Mouse (Mus musculus): ENCODE results near the gene ccdc198. TPM values are rescaled to one million over a fixed set of nuclear protein-coding genes. Genes with fewer than 3 reads are reported as not detected.

ccdc198 gene
- total and polyA plus RNA-seq, 2 experiments from 2014 or later: 0.18 TPM; not detected in 1

GRCm38 (mm10) chr14:49277642-49278041 is 32.4 kb upstream of the ccdc198 start:
- no peak overlapping the region for H3K9ac ChIP-seq (replicated peaks; ENCODE audit: low read length)
- no peak overlapping the region for H3K27ac ChIP-seq
- H3K9me3 ChIP-seq (ENCODE audit: low read length): no peaks in the 10 kb centered on the region
- ATAC-seq (no peak), DNase-seq (ENCODE audit: low spot score) (no peak)
- H3K4me1 ChIP-seq (ENCODE audit: insufficient read depth, low read length): no peaks in the 10 kb centered on the region
- no peaks in the 10 kb centered on the region for H3K36me3 ChIP-seq (ENCODE audit: insufficient read depth, low read length)
- H3K4me3 ChIP-seq (ENCODE audit: low read length): no peak overlapping the region
- H3K27me3 ChIP-seq (ENCODE audit: insufficient read depth, low read length): no peaks in the 10 kb centered on the region
- WGBS: 73% methylated on average over 3 of the region's 3 CpGs
- H3K4me2 ChIP-seq (ENCODE audit: low read depth, low read length): no peak overlapping the region
- TF ChIP-seq CTCF (IDR thresholded peaks at IDR 0.05; ENCODE audit: low read depth): no peak

DNA sequence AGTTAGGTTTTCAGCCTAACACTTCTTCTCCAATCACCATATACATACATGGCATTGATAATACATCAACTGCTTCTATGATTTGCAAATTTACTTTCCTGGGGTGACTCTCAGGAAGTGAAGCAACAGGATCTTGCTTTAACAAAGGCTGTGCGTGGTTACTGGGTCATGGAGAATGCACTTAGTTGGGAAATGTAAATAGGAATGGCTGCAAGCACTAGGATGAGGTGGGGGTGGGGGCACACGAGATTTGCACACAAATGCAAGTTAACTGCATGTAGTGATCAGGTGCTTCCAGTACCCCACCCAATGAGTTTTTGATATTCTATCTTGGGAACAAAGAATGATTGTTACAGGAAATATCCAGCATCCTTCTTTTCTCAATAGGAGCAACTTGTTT is 30.1 kb upstream of the ccdc198 start:
- H3K36me3 ChIP-seq (ENCODE audit: insufficient read depth, low read length): no peaks in the 10 kb centered on the region
- DNase-seq (ENCODE audit: low spot score) (no peak), ATAC-seq (no peak)
- H3K4me2 ChIP-seq (ENCODE audit: low read depth, low read length): no peak overlapping the region
- no peak overlapping the region for H3K4me3 ChIP-seq (ENCODE audit: low read length)
- H3K27me3 ChIP-seq (ENCODE audit: insufficient read depth, low read length): no peaks in the 10 kb centered on the region
- H3K27ac ChIP-seq: no peak overlapping the region
- H3K9ac ChIP-seq (replicated peaks; ENCODE audit: low read length): no peak overlapping the region
- H3K4me1 ChIP-seq (ENCODE audit: insufficient read depth, low read length): no peaks in the 10 kb centered on the region
- WGBS: 33% methylated on average over 2 of the region's 2 CpGs
- TF ChIP-seq CTCF (IDR thresholded peaks at IDR 0.05; ENCODE audit: low read depth): no peak
- H3K9me3 ChIP-seq (ENCODE audit: low read length): no peaks in the 10 kb centered on the region

DNA sequence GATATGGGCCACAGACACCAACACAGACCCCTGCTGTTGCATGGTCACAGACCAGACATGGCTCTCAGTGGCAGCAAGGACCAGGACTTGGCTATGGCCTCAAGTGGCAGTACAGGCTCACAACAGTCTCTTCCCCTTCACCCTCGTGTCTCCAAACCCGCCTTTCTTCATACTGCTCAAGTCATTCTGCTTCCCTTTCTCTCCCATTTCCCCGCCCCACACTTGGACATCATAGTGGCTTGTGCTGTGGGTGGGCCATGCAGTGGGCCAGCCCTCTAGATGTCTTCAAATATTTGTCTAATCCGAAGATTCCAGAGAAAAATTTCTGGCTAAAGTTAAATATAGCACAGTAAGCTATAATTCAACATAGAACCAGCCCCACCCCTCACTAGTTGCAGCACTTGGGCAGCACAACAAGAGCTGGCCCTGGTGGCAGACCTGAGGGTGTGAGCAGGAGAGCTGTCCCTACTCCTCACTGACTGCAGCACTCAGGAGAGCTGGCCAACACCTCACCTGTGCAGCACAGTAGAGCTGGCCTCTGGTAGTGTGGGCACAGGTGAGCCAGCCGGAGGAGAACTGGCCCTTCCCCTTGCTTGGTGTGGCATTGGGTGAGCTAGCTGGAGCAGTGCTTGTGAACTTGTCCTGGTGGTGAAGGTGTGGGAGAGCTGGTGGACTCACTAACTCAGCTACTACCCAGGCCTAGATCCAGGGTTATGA is 20.2 kb upstream of the ccdc198 start:
- Histone ChIP-seq H3K4me1 (ENCODE audit: insufficient read depth, low read length) (no peaks in the 10 kb centered on the region), H3K27ac (no peak overlapping the region), H3K36me3 (ENCODE audit: insufficient read depth, low read length) (no peaks in the 10 kb centered on the region), H3K9me3 (ENCODE audit: low read length) (no peaks in the 10 kb centered on the region), H3K4me2 (ENCODE audit: low read depth, low read length) (no peak overlapping the region), H3K27me3 (ENCODE audit: insufficient read depth, low read length) (no peaks in the 10 kb centered on the region), H3K9ac (replicated peaks; ENCODE audit: low read length) (no peak overlapping the region), H3K4me3 (ENCODE audit: low read length) (no peak overlapping the region)
- WGBS: 77% methylated on average over 5 of the region's 5 CpGs
- TF ChIP-seq CTCF (IDR thresholded peaks at IDR 0.05; ENCODE audit: low read depth): no peak
- DNase-seq (ENCODE audit: low spot score) (no peak), ATAC-seq (no peak)

GRCm38 (mm10) chr14:49241522-49241921 is 3.8 kb downstream of the ccdc198 start:
- Histone ChIP-seq H3K36me3 (ENCODE audit: insufficient read depth, low read length) (no peaks in the 10 kb centered on the region), H3K9ac (replicated peaks; ENCODE audit: low read length) (no peak overlapping the region), H3K27me3 (ENCODE audit: insufficient read depth, low read length) (no peaks in the 10 kb centered on the region), H3K4me2 (ENCODE audit: low read depth, low read length) (no peak overlapping the region), H3K4me3 (ENCODE audit: low read length) (no peak overlapping the region), H3K27ac (no peak overlapping the region), H3K9me3 (ENCODE audit: low read length) (no peaks in the 10 kb centered on the region), H3K4me1 (ENCODE audit: insufficient read depth, low read length) (no peaks in the 10 kb centered on the region)
- ATAC-seq: no peak
- no peak for TF ChIP-seq CTCF (IDR thresholded peaks at IDR 0.05; ENCODE audit: low read depth)
- no peak for DNase-seq (ENCODE audit: low spot score)
- WGBS: 17% methylated on average over 1 of the region's 1 CpGs

- peak; percentile 89 for ATAC-seq
- WGBS: 27% methylated on average over 11 of the region's 11 CpGs
- peak; percentile 95 for TF ChIP-seq CTCF (IDR thresholded peaks at IDR 0.05; ENCODE audit: low read depth)
Measured at GRCm38 (mm10) chr14:49238206-49238605, 7.1 kb downstream of the ccdc198 start.

GRCm38 (mm10) chr14:49234788-49235515 is 10.3 kb downstream of the ccdc198 start:
- no peaks in the 10 kb centered on the region for H3K4me1 ChIP-seq (ENCODE audit: insufficient read depth, low read length)
- no peak overlapping the region for H3K4me2 ChIP-seq (ENCODE audit: low read depth, low read length)
- DNase-seq (ENCODE audit: low spot score) (peak; percentile 74), ATAC-seq (no peak)
- H3K27ac ChIP-seq: no peak overlapping the region
- H3K4me3 ChIP-seq (ENCODE audit: low read length): no peak overlapping the region
- no peak overlapping the region for H3K9ac ChIP-seq (replicated peaks; ENCODE audit: low read length)
- peak; percentile 71 for TF ChIP-seq CTCF (IDR thresholded peaks at IDR 0.05; ENCODE audit: low read depth)
- no peaks in the 10 kb centered on the region for H3K9me3 ChIP-seq (ENCODE audit: low read length)
- no peaks in the 10 kb centered on the region for H3K36me3 ChIP-seq (ENCODE audit: insufficient read depth, low read length)
- WGBS: 38% methylated on average over 9 of the region's 9 CpGs
- no peaks in the 10 kb centered on the region for H3K27me3 ChIP-seq (ENCODE audit: insufficient read depth, low read length)

More at GRCm38 (mm10) chr14:49238206-49238605, 7.1 kb downstream of the ccdc198 start:
- Histone ChIP-seq H3K27me3 (ENCODE audit: insufficient read depth, low read length) (no peaks in the 10 kb centered on the region), H3K27ac (no peak overlapping the region), H3K4me2 (ENCODE audit: low read depth, low read length) (no peak overlapping the region), H3K4me1 (ENCODE audit: insufficient read depth, low read length) (no peaks in the 10 kb centered on the region), H3K9me3 (ENCODE audit: low read length) (no peaks in the 10 kb centered on the region), H3K4me3 (ENCODE audit: low read length) (no peak overlapping the region), H3K9ac (replicated peaks; ENCODE audit: low read length) (no peak overlapping the region), H3K36me3 (ENCODE audit: insufficient read depth, low read length) (no peaks in the 10 kb centered on the region)
- peak; percentile 92 for DNase-seq (ENCODE audit: low spot score)

DNA sequence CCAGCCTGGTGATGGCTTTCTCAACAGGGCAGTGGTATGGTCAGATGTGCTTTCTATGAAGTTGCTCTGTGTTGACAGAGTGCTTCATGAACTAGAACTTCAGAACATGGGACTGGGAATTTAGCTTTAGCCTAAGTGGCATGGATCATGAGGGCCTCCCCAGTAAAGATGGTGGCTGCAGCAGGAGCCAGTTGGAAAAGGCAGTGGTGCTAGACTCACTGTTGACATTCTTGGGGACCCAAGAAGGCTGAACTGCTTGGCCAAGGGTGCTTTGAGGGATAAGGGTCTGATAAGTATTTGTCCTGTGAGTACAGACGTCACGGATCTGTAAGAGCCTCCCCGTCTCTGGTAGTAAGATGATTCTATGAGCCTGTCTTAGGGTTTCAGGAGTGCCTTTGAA is 13.4 kb downstream of the ccdc198 start:
- H3K9ac ChIP-seq (replicated peaks; ENCODE audit: low read length): no peak overlapping the region
- no peak for ATAC-seq
- H3K4me3 ChIP-seq (ENCODE audit: low read length): no peak overlapping the region
- no peak overlapping the region for H3K27ac ChIP-seq
- no peaks in the 10 kb centered on the region for H3K4me1 ChIP-seq (ENCODE audit: insufficient read depth, low read length)
- H3K9me3 ChIP-seq (ENCODE audit: low read length): no peaks in the 10 kb centered on the region
- no peak for TF ChIP-seq CTCF (IDR thresholded peaks at IDR 0.05; ENCODE audit: low read depth)
- no peak for DNase-seq (ENCODE audit: low spot score)
- H3K4me2 ChIP-seq (ENCODE audit: low read depth, low read length): no peak overlapping the region
- H3K27me3 ChIP-seq (ENCODE audit: insufficient read depth, low read length): no peaks in the 10 kb centered on the region
- WGBS: 91% methylated on average over 3 of the region's 3 CpGs
- no peaks in the 10 kb centered on the region for H3K36me3 ChIP-seq (ENCODE audit: insufficient read depth, low read length)

All from hindbrain, postnatal 0 days (tissue).